Mouse (Mus musculus) ES-Bruce4 (cell line): ENCODE measurements at regions not wholly inside any gene's neighbourhood (a gene's known extent, or its start where the extent isn't known, plus 50 kb on each side); places are given as distances from the start of the nearest gene placed in this dataset.
A peak's percentile ranks its signal among the peaks of the same experiment; 100 is the strongest.

Experiments used
- H3K27ac ChIP-seq: 2 replicates; pipeline ENCODE4 v1.5.1; 2012; ENCODE audit warnings: low read length, inconsistent platforms; ENCODE audit not compliant: insufficient read depth
- H3K27me3 ChIP-seq: 2 replicates; pipeline ENCODE4 v1.6.1; 2012; ENCODE audit warnings: mild to moderate bottlenecking, low read length, inconsistent platforms; ENCODE audit not compliant: control insufficient read depth, poor library complexity, insufficient read depth, severe bottlenecking
- H3K36me3 ChIP-seq: 2 replicates; pipeline ENCODE4 v1.6.1; 2012; ENCODE audit warnings: inconsistent platforms, mild to moderate bottlenecking, low read length, moderate library complexity; ENCODE audit not compliant: control insufficient read depth, poor library complexity, insufficient read depth, severe bottlenecking
- H3K4me1 ChIP-seq: one replicate; pipeline ENCODE4 v1.8.1; 2011; ENCODE audit warnings: low read length; ENCODE audit not compliant: control insufficient read depth, insufficient read depth
- H3K4me3 ChIP-seq: 2 replicates; pipeline ENCODE4 v1.5.1; 2011; ENCODE audit warnings: low read depth, mild to moderate bottlenecking, low read length
- H3K9ac ChIP-seq: 2 replicates; pipeline ENCODE4 v1.6.1; 2012; ENCODE audit warnings: low read depth, mild to moderate bottlenecking, inconsistent platforms; ENCODE audit not compliant: poor library complexity, severe bottlenecking
- H3K9me3 ChIP-seq: replicated peaks from 2 replicates; pipeline ENCODE4 v1.6.1; 2012; ENCODE audit warnings: mild to moderate bottlenecking, low read length, inconsistent platforms; ENCODE audit not compliant: control insufficient read depth, poor library complexity, insufficient read depth, severe bottlenecking
- CTCF ChIP-seq: IDR thresholded peaks from one replicate; pipeline ENCODE4 v1.8.1; 2011; ENCODE audit warnings: low read depth, low read length
- EP300 ChIP-seq: IDR thresholded peaks from 2 replicates; pipeline ENCODE4 v1.6.1; 2011; ENCODE audit warnings: low read depth, low read length; ENCODE audit not compliant: insufficient read depth
- POLR2A ChIP-seq: IDR thresholded peaks from one replicate; pipeline ENCODE4 v1.8.1; 2011; ENCODE audit warnings: low read length; ENCODE audit not compliant: insufficient read depth

DNA sequence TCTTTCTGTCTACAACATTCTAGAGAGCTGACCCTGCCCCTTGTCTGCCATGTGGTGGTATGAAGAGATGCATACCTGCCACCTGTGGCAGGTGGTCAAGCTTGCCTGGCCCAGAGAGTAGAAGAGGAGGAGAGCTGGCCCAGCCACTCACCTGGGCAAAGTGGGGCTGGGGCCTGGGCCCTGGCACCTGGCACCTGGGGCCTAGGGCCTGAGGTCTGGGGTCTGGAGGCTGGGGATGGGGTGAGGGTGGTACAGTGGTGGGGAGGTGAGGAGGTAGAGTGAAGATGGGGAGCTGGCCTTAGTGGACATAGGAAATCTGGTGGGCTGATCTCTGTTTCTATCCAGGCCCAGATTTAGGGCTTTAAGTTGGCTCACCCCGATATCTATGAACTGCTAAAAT, 733.1 kb downstream of the Rab28 start:
- no peaks in the 10 kb centered on the region for H3K9me3 ChIP-seq
- H3K27me3 ChIP-seq = no peaks in the 10 kb centered on the region
- H3K4me1 ChIP-seq = no peaks in the 10 kb centered on the region
- H3K9ac ChIP-seq = no peak overlapping the region
- no peak overlapping the region for H3K4me3 ChIP-seq
- no peak for TF ChIP-seq POLR2A
- no peak for TF ChIP-seq CTCF
- no peak for TF ChIP-seq EP300
- H3K36me3 ChIP-seq = no peaks in the 10 kb centered on the region
- H3K27ac ChIP-seq = no peak overlapping the region

DNA sequence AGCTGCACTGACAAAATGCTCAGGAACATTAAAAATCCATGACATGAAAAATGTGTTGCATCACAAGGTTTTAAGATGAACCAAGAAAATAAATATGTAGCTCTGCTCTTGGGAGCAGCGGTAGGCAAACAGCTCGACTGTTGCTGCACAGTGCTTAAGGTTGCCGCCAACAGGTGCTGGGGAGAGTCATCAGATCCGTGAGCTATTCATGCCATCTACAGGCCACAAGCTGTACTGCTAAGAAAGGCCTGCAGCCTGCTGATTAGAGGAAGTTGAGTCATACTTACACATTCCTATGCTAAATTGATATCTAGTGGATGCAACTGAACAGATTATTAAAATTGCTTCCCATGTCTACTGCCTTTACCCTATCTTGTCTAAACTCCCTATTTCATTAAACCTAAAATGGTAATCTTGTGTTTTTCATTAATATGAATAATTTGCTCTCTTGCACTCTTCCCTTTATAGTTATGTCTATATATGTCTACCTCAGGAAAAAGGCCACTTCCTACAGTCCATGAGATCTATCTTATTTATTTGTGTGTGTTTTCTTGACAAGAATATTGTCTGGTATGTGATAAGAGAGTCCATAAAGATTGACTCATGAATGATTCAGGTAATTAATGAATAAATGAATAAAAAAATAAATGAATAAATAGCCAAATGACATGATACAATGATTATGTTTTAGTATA, 754.9 kb downstream of the Rab28 start:
- H3K9me3 ChIP-seq = no peaks in the 10 kb centered on the region
- TF ChIP-seq EP300 (no peak), CTCF (peak; percentile 68)
- H3K27ac ChIP-seq = no peak overlapping the region
- no peak overlapping the region for H3K4me3 ChIP-seq
- H3K27me3 ChIP-seq = no peaks in the 10 kb centered on the region
- no peaks in the 10 kb centered on the region for H3K4me1 ChIP-seq
- no peaks in the 10 kb centered on the region for H3K36me3 ChIP-seq
- H3K9ac ChIP-seq = no peak overlapping the region

DNA sequence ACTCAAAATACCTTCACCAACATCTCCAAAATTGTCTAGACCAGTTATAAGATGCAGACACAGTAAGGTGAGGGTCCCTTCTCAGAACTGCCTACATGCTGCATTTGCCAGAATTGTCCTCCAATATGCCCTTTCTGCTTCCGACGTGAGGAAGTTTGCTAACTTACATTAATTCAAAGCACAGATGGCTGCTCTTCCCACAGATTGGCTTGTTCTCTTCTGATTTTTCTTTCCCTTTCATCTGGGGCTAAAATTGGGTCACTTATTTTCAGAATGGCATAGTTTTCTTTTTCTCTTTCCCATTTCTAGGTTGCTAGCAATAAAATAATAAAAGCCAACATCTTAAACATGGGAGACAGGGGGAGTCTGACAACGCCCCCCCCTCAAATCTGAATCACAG, 778.8 kb downstream of the Rab28 start:
- no peak overlapping the region for H3K27ac ChIP-seq
- no peak overlapping the region for H3K9ac ChIP-seq
- H3K36me3 ChIP-seq = no peaks in the 10 kb centered on the region
- no peaks in the 10 kb centered on the region for H3K27me3 ChIP-seq
- no peaks in the 10 kb centered on the region for H3K9me3 ChIP-seq
- no peaks in the 10 kb centered on the region for H3K4me1 ChIP-seq
- H3K4me3 ChIP-seq = no peak overlapping the region
- no peak for TF ChIP-seq CTCF
- TF ChIP-seq EP300 = no peak
- no peak for TF ChIP-seq POLR2A

DNA sequence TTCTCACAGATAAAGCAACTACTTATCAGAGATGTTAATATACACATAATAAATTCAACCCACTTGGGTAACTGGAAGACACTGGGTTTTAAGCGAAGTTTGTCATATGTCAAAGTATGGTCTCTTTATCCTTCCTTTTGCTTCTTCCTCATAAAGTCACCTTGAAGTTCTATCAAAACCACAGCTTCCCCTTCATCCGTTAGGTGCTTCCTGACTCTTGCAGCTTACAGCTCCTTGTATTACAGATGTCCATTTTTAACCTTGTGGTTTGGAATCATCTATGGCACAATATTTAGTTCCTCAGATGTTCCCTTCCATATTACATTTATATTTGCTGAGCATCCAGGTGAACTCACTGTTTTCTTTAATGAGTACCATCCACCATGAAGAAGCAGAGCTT, 787.0 kb downstream of the Rab28 start:
- Histone ChIP-seq H3K36me3 (no peaks in the 10 kb centered on the region), H3K27me3 (no peaks in the 10 kb centered on the region), H3K4me3 (no peak overlapping the region), H3K27ac (no peak overlapping the region), H3K9ac (no peak overlapping the region), H3K4me1 (no peaks in the 10 kb centered on the region), H3K9me3 (no peaks in the 10 kb centered on the region)
- no peak for TF ChIP-seq EP300
- no peak for TF ChIP-seq POLR2A
- TF ChIP-seq CTCF = no peak

DNA sequence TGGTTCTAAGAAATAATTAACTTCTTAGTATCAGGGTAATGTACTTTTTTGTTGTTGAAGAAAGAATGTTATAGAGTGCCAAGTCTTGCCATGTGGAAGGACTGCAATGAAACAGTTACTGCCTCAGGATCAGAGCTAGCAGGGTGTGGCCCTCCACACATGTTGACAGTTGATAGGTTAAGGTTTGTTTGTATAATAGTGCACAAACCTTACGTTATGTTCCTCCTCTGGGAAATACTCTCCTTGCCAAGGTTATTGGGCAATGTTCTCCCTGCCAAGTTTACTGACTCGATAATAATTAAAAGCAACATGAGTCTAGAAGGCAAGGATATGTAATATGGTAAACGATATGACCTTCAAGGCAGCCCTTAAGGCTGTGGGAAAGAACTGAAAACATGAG, 799.2 kb downstream of the Rab28 start:
- no peak for TF ChIP-seq CTCF
- TF ChIP-seq EP300 = no peak
- no peak for TF ChIP-seq POLR2A
- H3K4me1 ChIP-seq = no peaks in the 10 kb centered on the region
- H3K27me3 ChIP-seq = no peaks in the 10 kb centered on the region; the same call in 1 of the 2 replicates
- no peaks in the 10 kb centered on the region for H3K36me3 ChIP-seq
- no peak overlapping the region for H3K4me3 ChIP-seq
- H3K9me3 ChIP-seq = no peaks in the 10 kb centered on the region
- H3K27ac ChIP-seq = no peak overlapping the region
- H3K9ac ChIP-seq = no peak overlapping the region

DNA sequence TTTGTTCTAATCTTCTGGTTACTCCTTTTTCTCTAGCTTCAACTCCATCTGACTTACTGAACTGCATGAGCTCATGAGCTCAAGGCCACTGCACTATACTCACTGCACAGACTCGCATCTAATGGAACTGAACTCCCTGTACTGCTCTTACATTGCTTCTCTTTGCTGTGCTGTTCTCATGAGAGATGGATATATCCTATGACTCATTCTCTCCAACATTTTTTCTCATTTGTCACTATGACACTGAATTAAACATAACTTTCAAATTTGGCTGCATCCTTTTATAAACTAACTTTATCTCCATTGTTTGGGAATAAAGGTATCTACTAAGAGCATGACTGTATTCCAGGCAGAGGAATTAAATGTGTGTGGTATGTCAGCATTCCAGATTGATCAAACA, 806.2 kb downstream of the Rab28 start:
- Histone ChIP-seq H3K27me3 (no peaks in the 10 kb centered on the region), H3K36me3 (no peaks in the 10 kb centered on the region), H3K4me1 (no peaks in the 10 kb centered on the region), H3K4me3 (no peak overlapping the region), H3K27ac (no peak overlapping the region), H3K9ac (no peak overlapping the region), H3K9me3 (no peaks in the 10 kb centered on the region; the same call in 1 of the 2 replicates)
- TF ChIP-seq POLR2A (no peak), CTCF (no peak), EP300 (no peak)

DNA sequence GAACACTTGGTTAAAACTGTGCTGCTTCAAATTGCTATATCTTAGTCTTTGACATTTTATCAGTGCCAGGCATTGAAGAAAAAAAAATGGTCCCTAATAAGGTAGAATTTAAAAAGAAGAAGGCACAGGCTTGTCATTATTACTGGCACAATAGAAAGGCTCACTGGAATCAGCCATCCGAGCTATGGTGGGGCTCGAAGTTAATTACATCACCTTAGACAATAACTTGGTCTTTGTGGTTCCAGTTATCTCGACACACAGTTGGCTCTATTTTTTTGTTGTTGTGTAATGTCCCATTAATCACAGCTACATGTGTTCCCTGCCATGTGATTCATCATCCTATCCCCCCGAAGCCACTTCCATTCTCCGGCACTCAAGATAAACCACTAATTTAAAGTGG, 825.1 kb downstream of the Rab28 start:
- H3K27me3 ChIP-seq = no peaks in the 10 kb centered on the region
- TF ChIP-seq POLR2A = no peak
- no peak for TF ChIP-seq EP300
- TF ChIP-seq CTCF = no peak

More for the DNA sequence above, 825.1 kb downstream of the Rab28 start:
- Histone ChIP-seq H3K4me1 (no peaks in the 10 kb centered on the region), H3K9ac (no peak overlapping the region), H3K27ac (no peak overlapping the region), H3K36me3 (no peaks in the 10 kb centered on the region), H3K9me3 (no peaks in the 10 kb centered on the region), H3K4me3 (no peak overlapping the region)
